Mouse (Mus musculus): ENCODE measurements at regions not wholly inside any gene's neighbourhood (a gene's known extent, or its start where the extent isn't known, plus 50 kb on each side); places are given as distances from the start of the nearest gene placed in this dataset.

DNA sequence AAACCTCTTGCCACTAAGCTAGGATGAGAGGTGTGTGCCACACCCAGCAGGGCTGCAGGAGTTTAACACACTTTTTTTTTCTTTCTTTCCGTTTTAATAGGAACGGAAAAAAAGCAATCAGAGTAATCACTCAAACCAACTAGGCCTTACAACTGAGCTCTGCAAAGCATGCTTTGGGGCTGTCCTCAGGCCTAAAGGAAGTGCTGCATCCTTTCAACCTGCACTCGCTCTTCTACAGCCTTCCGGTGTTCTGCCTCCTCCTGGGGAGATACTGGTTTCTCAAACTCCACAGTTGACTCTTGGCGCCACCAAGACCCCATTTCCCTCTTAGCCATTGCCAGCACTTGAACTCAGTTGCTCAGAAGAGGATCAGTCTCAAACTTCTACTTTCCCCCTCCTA is 143.2 kb downstream of the Foxo1 start:
- DNase-seq, result no peak

DNA sequence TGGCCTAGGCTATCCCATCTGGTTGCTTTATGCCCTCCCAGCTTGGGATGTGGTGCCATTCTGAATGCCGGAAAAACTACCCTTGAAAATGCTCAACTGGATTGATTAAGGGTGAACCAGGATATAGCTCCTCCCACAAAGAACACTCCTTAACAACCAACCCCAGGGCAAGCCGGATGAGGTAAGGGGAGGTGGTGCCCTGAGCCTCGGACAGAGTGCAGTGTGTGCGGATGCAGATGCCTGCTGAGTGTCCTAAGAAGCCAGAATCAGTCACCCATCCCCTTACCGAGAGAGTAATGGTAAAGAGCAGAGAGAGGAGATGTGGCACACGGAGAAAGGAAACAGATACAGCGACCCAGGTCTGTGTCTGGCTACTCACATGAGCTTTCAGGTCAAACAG is 141.3 kb downstream of the Foxo1 start:
- DNase-seq, result no peak

DNA sequence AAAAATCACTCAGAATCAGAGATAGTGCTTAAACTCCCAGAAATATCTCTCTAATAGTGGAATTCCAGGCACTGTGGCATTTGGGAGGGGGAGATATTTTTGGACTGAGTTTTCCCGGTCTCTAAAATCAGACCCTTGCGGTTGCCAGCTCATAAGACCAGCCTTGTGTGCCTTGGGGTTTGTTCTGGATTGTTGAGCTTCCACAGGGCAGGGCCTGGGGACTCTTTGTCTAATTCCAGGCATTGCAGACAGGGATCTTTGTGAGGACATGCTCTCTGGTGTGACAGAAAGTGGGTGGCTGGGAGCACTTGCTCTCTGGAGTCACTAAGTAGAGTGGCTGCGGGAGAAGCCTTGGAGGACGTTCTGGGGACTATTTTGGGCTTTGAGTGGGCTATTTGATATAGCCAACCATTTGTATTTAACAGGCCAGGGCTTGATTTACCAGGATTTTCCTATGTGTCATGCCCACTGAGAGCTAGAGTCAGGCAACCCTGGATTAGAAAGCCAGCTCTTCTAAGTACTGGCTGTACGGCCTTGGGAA is 138.7 kb downstream of the Foxo1 start:
- no peak for DNase-seq

DNA sequence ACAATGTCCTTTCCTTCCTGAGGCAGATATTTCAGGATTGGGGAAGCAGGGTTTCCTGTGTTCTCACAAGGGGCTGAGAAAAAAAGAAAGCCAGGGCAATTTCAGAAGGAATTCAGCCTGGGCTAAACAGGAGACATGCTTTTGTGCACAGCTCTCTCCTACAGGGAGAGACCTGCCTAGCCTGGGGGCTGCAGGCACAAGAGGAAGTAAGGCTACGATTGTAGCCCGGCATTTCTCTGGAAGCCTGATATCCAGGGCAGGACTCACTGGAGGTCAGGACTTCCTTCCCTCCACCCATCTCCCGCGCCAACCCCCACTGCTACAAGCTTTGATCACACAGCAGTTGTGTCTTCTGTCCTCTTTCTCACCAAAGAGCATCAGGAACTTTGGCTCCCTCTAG is 136.5 kb downstream of the Foxo1 start:
- DNase-seq, result no peak

DNA sequence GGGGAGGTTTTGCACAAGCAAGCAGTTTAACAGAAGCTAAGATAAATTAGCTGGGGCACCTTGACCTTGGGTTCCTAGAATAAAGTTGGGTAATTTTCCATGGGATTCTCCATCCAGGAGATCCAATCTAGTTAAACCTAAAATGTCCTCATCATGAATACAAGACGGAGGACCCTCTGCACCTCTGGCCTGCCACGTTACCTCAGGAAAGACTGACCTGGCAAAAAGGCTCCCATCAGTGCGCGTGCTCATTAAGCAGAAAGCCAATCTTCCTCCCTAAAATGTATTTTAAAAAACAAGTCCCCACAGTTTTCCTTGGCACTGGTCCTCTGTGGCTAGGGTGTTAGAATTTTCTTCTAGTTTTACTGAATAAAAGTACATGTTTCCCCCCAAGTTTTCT is 134.9 kb downstream of the Foxo1 start:
- DNase-seq, result no peak

Measured in cerebellum, postnatal 36 days (tissue).